Mouse (Mus musculus) regulatory T cell (primary cell): Measurements from ENCODE around the gene Setd1a.
"Not testable (repeated sequence)": the region's sequence is repeated elsewhere in the genome, so short reads cannot be mapped to it uniquely, and the experiment has no call there.

Experiments
- in situ Hi-C: fragments of 300-600 bp; cut with MboI, MseI; formaldehyde crosslinking; loops from one replicate; pipeline ENCODE4 v1.15.1; 2025; ENCODE audit warnings: high pct_unique_total_duplicates

Setd1a gene

GRCm38 (mm10) chr7:127766851-127767609, 9.4 kb upstream of the Setd1a start:
- in situ Hi-C loops = no loop called here

DNA sequence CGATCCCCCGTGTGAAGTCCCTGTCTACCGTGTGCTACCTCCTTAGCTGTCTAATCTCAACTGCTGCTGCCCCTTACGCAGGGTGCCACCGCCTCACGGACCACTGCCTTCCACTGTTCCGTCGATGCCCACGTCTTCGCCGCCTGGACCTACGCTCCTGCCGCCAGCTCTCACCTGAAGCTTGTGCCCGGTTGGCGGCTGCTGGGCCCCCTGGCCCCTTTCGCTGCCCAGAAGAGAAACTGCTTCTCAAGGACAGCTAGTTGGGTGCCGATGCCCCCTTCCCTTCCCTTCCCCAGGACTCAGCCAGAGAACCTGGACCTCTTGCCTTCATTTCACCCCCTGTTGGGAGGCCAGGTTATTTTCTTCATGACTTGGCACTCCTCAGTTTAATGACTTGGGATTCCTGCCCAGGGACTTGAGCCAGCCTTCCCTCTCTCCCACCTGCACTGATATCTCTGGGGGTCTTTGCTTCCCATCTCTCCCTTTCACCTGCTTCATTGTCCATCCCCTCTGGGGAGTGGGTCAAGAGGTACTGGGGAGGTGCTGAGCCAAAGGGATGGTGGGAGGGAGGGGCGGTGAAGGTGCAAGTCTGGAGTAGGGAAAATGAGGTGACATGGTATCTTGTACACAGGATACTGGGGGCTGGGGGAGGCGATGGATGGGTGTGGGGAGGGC, 8.7 kb upstream of the Setd1a start:
- in situ Hi-C loops = no loop called here

GRCm38 (mm10) chr7:127768346-127768996, 8.0 kb upstream of the Setd1a start:
- in situ Hi-C loops = no loop called here

- in situ Hi-C loops = no loop called here
Observed at GRCm38 (mm10) chr7:127768997-127769593, 7.4 kb upstream of the Setd1a start.

- in situ Hi-C loops = no loop called here
Observed at GRCm38 (mm10) chr7:127769651-127770038, 6.8 kb upstream of the Setd1a start, which contains the start of gene Orai3. TSS of gene Orai3 (plus strand) at chr7:127769815.

DNA sequence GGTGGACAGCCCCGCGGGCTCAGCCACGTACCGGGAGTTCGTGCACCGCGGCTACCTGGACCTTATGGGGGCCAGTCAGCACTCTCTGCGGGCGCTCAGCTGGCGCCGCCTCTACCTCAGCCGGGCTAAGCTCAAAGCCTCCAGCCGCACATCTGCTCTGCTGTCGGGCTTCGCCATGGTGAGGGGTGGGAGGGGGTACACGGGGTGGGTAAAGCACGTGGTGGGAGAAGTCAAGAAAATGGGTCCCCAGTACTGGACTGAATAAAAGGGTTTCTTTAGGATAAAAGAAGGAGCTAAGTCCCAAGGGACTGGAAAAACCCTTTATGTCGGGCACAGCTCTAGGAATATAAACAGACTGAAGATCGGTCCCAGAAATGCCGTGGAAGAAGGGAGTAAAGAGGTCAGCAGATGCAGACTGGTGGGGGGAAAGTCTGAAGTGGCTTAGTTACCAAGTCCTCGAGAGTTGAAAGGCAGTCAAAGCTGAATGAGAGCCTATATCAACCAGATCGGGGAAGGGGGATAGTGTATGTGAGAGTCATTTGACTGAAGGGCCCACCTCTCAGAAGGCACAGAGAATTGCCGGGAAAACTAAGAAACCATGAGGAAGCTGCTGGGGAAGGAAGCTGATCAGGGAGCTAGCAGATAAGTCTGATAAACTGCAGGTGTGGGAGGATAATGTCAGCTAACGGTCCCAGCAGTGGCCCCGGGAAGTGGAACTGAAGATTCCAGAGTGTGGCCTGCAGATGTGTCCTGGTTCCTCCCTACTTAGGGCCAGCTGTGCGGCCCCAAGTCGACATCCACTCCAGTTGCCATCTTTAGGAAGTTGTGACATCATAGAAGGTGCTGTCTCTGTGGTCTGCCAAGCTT, 6.2 kb upstream of the Setd1a start:
- in situ Hi-C loops = no loop called here

GRCm38 (mm10) chr7:127771262-127771661, 5.2 kb upstream of the Setd1a start:
- in situ Hi-C loops = no loop called here

- in situ Hi-C loops = no loop called here
Observed at GRCm38 (mm10) chr7:127772080-127772479, 4.4 kb upstream of the Setd1a start.

DNA sequence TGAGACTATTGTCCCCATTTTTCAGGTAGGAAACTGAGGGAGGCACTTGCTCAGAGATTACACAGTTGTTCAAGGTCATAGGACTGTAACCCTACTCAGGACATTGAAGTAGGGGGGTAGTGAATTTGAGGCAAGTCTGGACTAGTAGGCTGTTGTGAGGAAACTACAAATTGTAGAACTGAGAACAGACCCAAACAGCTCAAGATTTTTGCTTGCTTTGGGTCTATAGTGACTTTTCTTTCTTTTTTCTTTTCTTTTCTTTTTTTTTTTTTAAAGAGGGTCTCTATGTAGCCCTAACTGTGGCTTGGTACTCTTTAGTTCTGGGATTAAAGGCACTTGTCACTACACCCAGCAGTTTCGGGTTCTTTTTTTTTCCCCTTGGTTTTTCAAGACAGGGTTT, 3.9 kb upstream of the Setd1a start:
- in situ Hi-C loops = no loop called here

DNA sequence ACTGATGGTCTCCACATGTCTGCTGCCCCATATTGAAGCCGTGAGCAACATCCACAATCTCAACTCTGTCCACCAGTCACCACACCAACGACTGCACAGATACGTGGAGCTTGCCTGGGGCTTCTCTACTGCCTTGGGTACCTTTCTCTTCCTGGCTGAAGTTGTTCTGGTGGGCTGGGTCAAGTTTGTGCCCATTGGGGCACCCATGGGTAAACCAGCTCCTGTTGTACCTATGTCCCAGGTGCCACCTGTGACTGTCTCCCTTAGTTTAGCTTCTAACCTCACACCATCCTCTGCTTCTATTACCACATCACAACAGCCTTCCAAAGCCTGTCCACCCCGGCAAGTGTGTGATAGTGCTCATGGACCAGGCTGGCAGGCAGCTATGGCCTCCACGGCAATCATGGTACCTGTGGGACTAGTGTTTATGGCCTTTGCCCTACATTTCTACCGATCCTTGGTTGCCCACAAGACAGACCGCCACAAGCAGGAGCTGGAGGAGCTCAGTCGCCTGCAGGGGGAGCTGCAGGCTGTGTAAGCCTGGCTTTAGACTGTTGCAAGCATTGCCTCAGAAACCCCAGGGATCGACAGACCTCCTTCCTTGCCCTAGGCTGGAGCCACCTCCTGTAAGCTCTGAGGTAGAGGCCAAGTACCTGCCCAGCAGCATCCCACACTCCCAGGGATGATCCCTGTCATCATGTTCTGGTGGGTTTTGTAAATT, 2.6 kb upstream of the Setd1a start:
- in situ Hi-C loops = no loop called here

DNA sequence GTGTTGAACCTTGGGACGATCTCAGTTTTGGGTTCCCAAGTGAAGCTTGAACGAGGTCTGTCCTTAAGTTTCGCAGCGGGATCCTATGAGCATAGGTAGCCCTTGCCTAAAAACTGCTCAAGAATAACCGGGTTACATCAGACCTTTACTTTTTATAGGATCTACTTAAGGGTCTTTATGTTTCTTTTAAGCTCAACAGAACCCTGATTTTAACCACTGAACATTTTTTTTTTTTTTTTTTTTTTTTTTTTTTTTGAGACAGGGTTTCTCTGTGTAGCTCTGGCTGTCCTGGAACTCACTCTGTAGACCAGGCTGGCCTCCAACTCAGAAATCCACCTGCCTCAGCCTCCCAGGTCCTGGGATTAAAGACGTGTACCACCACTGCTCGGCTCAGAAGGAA, 633 bp upstream of the Setd1a start:
- in situ Hi-C loops = not testable (repeated sequence)

DNA sequence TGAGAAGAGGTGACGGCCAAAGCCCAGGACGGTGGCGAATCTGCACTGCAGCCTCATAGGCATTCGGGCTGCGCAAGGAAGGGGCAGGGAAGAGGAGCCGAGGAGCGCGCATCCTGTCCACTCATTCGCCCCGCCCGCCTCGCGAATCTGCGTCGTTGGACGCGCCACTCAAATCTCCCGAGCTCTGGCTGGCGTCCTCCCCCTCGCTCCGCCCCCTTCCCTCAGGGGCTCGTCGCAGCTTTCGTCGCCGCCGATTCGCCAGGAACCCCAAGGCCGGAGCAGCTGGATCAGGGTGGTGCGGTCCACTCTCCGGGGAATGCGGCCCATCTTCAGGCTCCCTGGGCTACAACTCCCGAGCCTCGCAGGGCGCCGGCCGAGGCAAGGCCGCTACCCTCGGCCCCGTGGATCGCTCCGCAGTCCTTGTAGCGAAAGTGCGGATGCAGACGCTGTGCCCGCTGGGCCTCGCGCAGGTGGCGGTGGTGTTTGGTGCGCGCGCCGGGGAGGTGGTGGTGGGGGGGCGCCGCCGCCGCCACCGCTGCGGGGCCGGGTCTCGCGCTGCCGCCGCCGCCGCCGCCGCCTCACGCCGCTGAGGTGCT, 506 bp downstream of the Setd1a start:
- in situ Hi-C loops = no loop called here

DNA sequence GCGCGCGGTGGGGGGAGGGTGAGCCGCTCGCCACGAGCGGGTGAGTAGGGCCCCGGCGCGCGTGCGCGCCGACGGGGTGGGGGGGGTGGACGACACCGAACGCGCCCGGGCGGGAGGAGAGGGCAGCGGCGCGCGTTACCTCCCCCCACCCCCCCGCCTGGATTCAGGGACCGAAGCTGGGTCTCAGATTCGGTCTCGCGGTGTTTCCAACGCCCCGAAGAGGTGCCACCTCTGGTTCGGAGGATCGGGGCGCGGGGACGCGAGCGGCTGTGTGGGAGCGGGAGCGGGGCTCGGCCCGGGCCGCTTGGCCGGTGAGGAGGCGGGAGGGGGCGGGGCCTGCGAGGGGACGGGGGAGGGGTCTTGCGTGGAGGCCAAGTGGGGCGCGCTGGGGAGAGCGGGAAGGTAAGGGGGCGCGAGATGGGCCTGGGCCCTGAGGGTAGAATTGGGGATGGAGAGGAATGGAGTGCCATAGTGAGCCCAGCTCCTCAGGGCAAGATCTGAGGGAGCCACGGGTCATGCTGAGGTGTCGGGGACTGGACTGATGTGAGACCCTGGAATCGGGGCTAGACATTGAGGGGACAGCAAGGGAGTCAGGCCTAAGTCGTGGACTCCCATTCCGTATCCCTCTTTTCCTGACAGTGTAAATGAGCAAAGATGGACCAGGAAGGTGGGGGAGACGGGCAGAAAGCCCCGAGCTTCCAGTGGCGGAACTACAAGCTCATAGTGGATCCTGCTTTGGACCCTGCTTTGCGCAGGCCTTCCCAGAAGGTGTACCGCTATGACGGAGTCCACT, 1.2 kb downstream of the Setd1a start:
- in situ Hi-C loops = no loop called here

GRCm38 (mm10) chr7:127778350-127778749, 1.9 kb downstream of the Setd1a start:
- in situ Hi-C loops = no loop called here

DNA sequence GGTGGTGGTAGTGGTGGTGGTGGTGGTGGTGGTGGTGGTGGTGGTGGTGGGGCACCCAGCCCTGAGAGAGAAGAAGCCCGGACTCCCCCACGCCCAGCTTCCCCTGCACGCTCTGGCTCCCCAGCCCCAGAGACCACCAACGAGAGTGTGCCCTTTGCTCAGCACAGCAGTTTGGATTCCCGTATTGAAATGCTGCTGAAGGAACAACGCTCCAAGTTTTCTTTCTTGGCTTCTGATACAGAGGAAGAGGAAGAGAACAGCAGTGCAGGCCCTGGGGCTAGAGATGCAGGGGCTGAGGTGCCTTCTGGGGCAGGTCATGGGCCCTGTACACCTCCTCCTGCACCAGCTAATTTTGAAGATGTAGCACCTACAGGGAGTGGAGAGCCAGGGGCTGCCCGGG, 8.8 kb downstream of the Setd1a start, which contains the start of gene Gm49388:
TSS of gene Gm49388 (plus strand) at position 301 of the 400 bp plus-strand sequence.
- in situ Hi-C loops = no loop called here

DNA sequence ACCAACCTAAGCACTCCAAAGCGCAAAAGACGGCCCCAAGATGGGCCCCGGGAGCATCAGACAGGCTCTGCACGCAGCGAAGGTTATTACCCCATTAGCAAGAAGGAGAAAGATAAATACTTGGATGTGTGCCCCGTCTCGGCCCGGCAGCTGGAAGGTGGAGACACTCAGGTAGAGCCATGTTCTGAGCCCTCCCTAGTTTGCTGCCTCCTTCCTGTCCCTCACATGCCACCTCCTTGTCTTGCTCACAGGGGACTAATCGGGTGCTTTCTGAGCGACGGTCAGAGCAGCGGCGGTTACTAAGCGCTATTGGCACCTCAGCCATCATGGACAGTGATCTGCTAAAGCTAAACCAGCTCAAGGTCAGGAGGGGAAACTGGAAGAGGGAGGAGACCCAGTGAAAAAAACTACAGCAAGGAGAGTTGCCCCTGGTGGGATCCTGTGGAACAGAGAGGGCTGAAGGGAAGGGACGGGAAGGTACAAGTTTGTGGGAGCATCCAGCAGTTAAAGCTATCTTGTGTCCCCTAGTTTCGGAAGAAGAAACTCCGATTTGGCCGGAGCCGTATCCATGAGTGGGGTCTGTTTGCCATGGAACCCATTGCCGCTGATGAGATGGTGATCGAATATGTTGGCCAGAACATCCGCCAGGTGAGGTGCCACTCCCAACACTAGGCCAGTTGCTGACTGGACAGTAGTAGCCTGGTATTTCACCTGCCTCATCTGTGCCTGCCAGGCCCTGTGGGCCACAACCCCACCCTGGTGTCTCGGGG, 20.8 kb downstream of the Setd1a start:
- in situ Hi-C loops = no loop called here

- in situ Hi-C loops = no loop called here
Observed at GRCm38 (mm10) chr7:127798591-127798990, 22.1 kb downstream of the Setd1a start.

DNA sequence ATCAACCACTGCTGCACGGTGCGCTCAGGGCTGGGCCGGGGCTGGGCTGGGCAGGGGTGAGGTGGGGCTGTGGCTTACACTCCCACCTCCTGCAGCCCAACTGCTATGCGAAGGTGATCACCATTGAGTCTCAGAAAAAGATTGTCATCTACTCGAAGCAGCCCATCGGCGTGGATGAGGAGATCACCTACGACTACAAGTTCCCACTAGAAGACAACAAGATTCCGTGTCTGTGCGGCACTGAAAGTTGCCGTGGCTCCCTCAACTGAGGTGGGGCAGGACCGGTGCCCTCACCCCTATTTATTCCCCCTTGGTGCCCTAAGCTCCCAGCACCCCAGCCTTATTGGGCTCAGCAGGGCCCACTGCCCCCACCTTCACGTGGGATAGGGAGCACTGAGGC, 22.7 kb downstream of the Setd1a start:
- in situ Hi-C loops = no loop called here

GRCm38 (mm10) chr7:127799738-127800137, 23.3 kb downstream of the Setd1a start:
- in situ Hi-C loops = no loop called here
